Mouse (Mus musculus): ENCODE results near the gene Gm4302.
"Not testable (repeated sequence)": the region's sequence is repeated elsewhere in the genome, so short reads cannot be mapped to it uniquely, and the experiment has no call there.

The Gm4302 gene

GRCm38 (mm10) chr10:100340536-100340935 is at the start of gene Gm4302:
Gm4302 (plus strand) TSS chr10:100340836.
- DNase-seq (ENCODE audit: low read depth, low spot score), result not testable (repeated sequence)

GRCm38 (mm10) chr10:100296105-100296504 is 44.5 kb upstream of the Gm4302 start:
- no peak for DNase-seq (ENCODE audit: low read depth, low spot score)

GRCm38 (mm10) chr10:100300106-100300505 is 40.5 kb upstream of the Gm4302 start:
- DNase-seq (ENCODE audit: low read depth, low spot score), result not testable (repeated sequence)

GRCm38 (mm10) chr10:100335376-100335775 is 5.3 kb upstream of the Gm4302 start, which contains the start of gene Gm4301:
Gm4301 (plus strand) TSS chr10:100335676.
- DNase-seq (ENCODE audit: low read depth, low spot score), result not testable (repeated sequence)

GRCm38 (mm10) chr10:100345672-100346071 is 5.0 kb downstream of the Gm4302 start, which contains the start of gene Gm4303:
Gm4303 (plus strand) TSS chr10:100345972.
- DNase-seq (ENCODE audit: low read depth, low spot score), result not testable (repeated sequence)

- not testable (repeated sequence) for DNase-seq (ENCODE audit: low read depth, low spot score)
Measured at GRCm38 (mm10) chr10:100350793-100351192, 10.2 kb downstream of the Gm4302 start, which contains the start of gene Gm4305. Gm4305 (plus strand) TSS chr10:100351093.

GRCm38 (mm10) chr10:100356841-100357240 is 16.2 kb downstream of the Gm4302 start:
- DNase-seq (ENCODE audit: low read depth, low spot score), result not testable (repeated sequence)

GRCm38 (mm10) chr10:100361038-100361437 is 20.4 kb downstream of the Gm4302 start, which contains the start of gene Gm4307:
Gm4307 (plus strand) TSS chr10:100361338.
- DNase-seq (ENCODE audit: low read depth, low spot score), result not testable (repeated sequence)

- DNase-seq (ENCODE audit: low read depth, low spot score), result not testable (repeated sequence)
Measured at GRCm38 (mm10) chr10:100382460-100382859, 41.8 kb downstream of the Gm4302 start, which contains the start of gene Gm4312. Gm4312 (minus strand) TSS chr10:100382560.
